Mouse (Mus musculus) forebrain, embryonic 16.5 days (tissue): ENCODE results near the gene Usp44. TPM values are rescaled to one million over a fixed set of nuclear protein-coding genes. Genes with fewer than 3 reads are reported as not detected.
"Not testable (repeated sequence)": the region's sequence is repeated elsewhere in the genome, so short reads cannot be mapped to it uniquely, and the experiment has no call there.

Experiments
- ATAC-seq: fragments of 200-750 bp; cut with Nextera tagmentation; 2 replicates; pipeline ENCODE4 v1.8.0; 2017; ENCODE audit warnings: mild to moderate bottlenecking, moderate library complexity
- H3K27ac ChIP-seq: fragments of 300-500 bp; sonication (generic); 2 replicates; pipeline ENCODE4 v1.5.1; 2014; ENCODE audit warnings: low read length, control low read depth
- H3K27me3 ChIP-seq: fragments of 300-500 bp; sonication (generic); replicated peaks from 2 replicates; pipeline ENCODE4 v1.6.1; 2014; ENCODE audit warnings: low read length; ENCODE audit not compliant: control insufficient read depth, insufficient read depth
- H3K36me3 ChIP-seq: fragments of 300-500 bp; sonication (generic); 2 replicates; pipeline ENCODE4 v1.6.1; 2014; ENCODE audit not compliant: control insufficient read depth, insufficient read depth
- H3K4me1 ChIP-seq: fragments of 300-500 bp; sonication (generic); replicated peaks from 2 replicates; pipeline ENCODE4 v1.6.1; 2014; ENCODE audit warnings: low read length; ENCODE audit not compliant: control insufficient read depth, insufficient read depth
- H3K4me2 ChIP-seq: fragments of 300-500 bp; sonication (generic); 2 replicates; pipeline ENCODE4 v1.6.1; 2014; ENCODE audit warnings: mild to moderate bottlenecking, low read length, control low read depth
- H3K4me3 ChIP-seq: fragments of 300-500 bp; sonication (generic); replicated peaks from 2 replicates; pipeline ENCODE4 v1.5.1; 2014; ENCODE audit warnings: mild to moderate bottlenecking, low read length, control low read depth
- H3K9ac ChIP-seq: fragments of 300-500 bp; sonication (generic); replicated peaks from 2 replicates; pipeline ENCODE4 v1.6.1; 2014; ENCODE audit warnings: low read depth, low read length, control low read depth
- H3K9me3 ChIP-seq: fragments of 300-500 bp; sonication (generic); 2 replicates; pipeline ENCODE4 v1.6.1; 2016; ENCODE audit warnings: low read length; ENCODE audit not compliant: control insufficient read depth
- WGBS: fragments of 180-500 bp; shearing (Covaris S2); extraction: QIAGEN DNeasy Blood & Tissue Kit; methylation state at CpG from one replicate; pipeline ENCODE4 v1.1.7; 2014; 5-methylcytosine and 5-hydroxymethylcytosine counted together
- polyA plus RNA-seq: library from polyadenylated mRNA; unstranded; fragments of >200 nt; fragmentation: Nextera tagmentation; extraction: Ambion mirVana; gene quantifications from 2 replicates; pipeline ENCODE4 v1.2.1, GENCODE M21; 2015

Usp44 gene
- polyA plus RNA-seq, 1 experiment from 2014 or later: 0.82 TPM

- no peak for ATAC-seq
- peak overlapping the region; percentile 54 for H3K9ac ChIP-seq
- no peak overlapping the region for H3K27ac ChIP-seq
- H3K4me2 ChIP-seq: peak overlapping the region; percentile 98
- peaks cover 27% of the 10 kb centered on the region for H3K27me3 ChIP-seq
- H3K9me3 ChIP-seq: no peaks in the 10 kb centered on the region
- peaks cover 21% of the 10 kb centered on the region for H3K4me1 ChIP-seq
- peak overlapping the region; percentile 71 for H3K4me3 ChIP-seq
- no peaks in the 10 kb centered on the region for H3K36me3 ChIP-seq
- 3% methylated on average over 13 of the region's 13 CpGs for WGBS
These were observed 3.0 kb downstream of the Usp44 start for GRCm38 (mm10) chr10:93834394-93834745.

DNA sequence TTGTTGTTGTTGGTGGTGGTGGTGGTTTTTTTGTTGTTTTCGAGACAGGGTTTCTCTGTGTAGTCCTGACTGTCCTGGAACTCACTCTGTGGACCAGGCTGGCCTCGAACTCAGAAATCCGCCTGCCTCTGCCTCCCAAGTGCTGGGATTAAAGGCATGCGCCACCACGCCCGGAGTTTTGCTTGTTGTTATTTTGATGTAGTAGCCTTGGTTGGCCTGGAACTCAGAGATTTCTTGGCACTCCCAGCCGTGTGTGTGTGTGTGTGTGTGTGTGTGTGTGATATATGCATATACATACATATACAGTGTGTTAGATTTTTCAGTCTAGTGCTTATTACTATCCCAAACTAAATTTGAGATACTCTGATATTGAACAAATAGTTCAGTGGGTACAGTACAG, 3.8 kb downstream of the Usp44 start:
- H3K9me3 ChIP-seq, H3K27ac ChIP-seq, H3K4me3 ChIP-seq, H3K4me2 ChIP-seq, ATAC-seq, H3K36me3 ChIP-seq, H3K9ac ChIP-seq: not testable (repeated sequence)
- peaks cover 21% of the 10 kb centered on the region for H3K4me1 ChIP-seq
- WGBS: 80% methylated on average over 7 of the region's 7 CpGs
- H3K27me3 ChIP-seq: peaks cover 27% of the 10 kb centered on the region

GRCm38 (mm10) chr10:93846706-93847105, 15.4 kb downstream of the Usp44 start:
- WGBS: 94% methylated on average over 13 of the region's 13 CpGs
- no peak for ATAC-seq

GRCm38 (mm10) chr10:93855126-93855525, 23.8 kb downstream of the Usp44 start:
- 93% methylated on average over 9 of the region's 9 CpGs for WGBS
- Histone ChIP-seq H3K27ac (no peak overlapping the region), H3K4me3 (no peak overlapping the region), H3K9me3 (no peaks in the 10 kb centered on the region), H3K27me3 (no peaks in the 10 kb centered on the region), H3K4me2 (no peak overlapping the region), H3K36me3 (peaks cover 5% of the 10 kb centered on the region; the same call in 1 of the 2 replicates), H3K9ac (no peak overlapping the region), H3K4me1 (no peaks in the 10 kb centered on the region)
- no peak for ATAC-seq

More at GRCm38 (mm10) chr10:93846706-93847105, 15.4 kb downstream of the Usp44 start:
- Histone ChIP-seq H3K27me3 (no peaks in the 10 kb centered on the region), H3K4me2 (no peak overlapping the region), H3K4me3 (no peak overlapping the region), H3K36me3 (no peaks in the 10 kb centered on the region), H3K9me3 (0 out of 2 replicates have a peak, but pooled peaks cover 7% of the 10 kb centered on the region), H3K27ac (no peak overlapping the region), H3K4me1 (no peaks in the 10 kb centered on the region), H3K9ac (no peak overlapping the region)

GRCm38 (mm10) chr10:93856095-93856494, 24.7 kb downstream of the Usp44 start:
- no peaks in the 10 kb centered on the region for H3K4me1 ChIP-seq
- no peak overlapping the region for H3K4me3 ChIP-seq
- ATAC-seq: no peak
- no peaks in the 10 kb centered on the region for H3K9me3 ChIP-seq
- H3K27me3 ChIP-seq: no peaks in the 10 kb centered on the region
- H3K4me2 ChIP-seq: no peak overlapping the region
- 93% methylated on average over 6 of the region's 6 CpGs for WGBS
- no peak overlapping the region for H3K27ac ChIP-seq
- H3K36me3 ChIP-seq: peaks cover 7% of the 10 kb centered on the region; the same call in 1 of the 2 replicates
- H3K9ac ChIP-seq: no peak overlapping the region

DNA sequence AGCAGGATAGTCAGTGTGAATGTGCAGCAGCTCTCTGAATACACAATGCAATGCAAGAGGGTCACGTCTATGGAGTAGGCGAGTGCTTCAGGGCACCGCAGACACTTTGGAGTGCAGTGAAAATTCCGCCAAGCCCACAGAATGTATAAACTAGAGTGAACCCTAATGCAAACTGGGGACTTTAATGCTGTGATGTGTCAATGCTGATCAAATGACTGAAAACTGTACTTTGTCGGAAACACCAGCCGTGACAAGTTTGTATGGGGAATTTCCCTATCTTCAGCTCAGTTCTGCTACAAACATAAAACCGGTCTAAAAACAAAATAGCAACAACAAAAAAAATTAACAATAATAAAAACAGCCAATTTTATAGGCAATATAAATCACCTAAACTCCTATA, 37.0 kb downstream of the Usp44 start:
- ATAC-seq: no peak
- H3K36me3 ChIP-seq: peaks cover 28% of the 10 kb centered on the region
- no peak overlapping the region for H3K4me3 ChIP-seq
- H3K9ac ChIP-seq: no peak overlapping the region
- H3K4me2 ChIP-seq: no peak overlapping the region
- H3K27me3 ChIP-seq: no peaks in the 10 kb centered on the region
- no peak overlapping the region for H3K27ac ChIP-seq
- H3K4me1 ChIP-seq: no peaks in the 10 kb centered on the region
- H3K9me3 ChIP-seq: no peaks in the 10 kb centered on the region
- 93% methylated on average over 7 of the region's 7 CpGs for WGBS

DNA sequence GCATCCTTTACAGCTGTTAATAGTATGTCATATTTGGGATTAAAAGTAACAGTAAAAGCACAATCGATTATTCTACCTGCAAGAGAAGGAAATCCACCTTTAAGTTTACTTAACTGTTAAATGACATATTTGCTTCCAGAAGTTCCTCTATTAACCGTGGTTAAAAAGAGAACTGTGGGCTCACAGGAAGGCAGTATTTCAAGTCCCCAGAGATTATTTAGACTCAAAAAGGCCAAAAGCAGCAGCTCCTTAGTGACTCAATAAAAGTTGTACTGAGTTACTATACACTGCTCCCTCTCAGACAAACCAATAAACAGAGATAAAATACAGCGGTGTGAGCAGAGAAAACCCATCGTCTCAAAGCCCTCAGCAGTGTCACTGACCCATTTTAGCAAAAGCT, 37.5 kb downstream of the Usp44 start:
- Histone ChIP-seq H3K4me2 (no peak overlapping the region), H3K9ac (no peak overlapping the region), H3K4me3 (no peak overlapping the region), H3K36me3 (peaks cover 29% of the 10 kb centered on the region), H3K4me1 (no peaks in the 10 kb centered on the region), H3K9me3 (no peaks in the 10 kb centered on the region), H3K27ac (no peak overlapping the region), H3K27me3 (no peaks in the 10 kb centered on the region)
- ATAC-seq: no peak
- 95% methylated on average over 4 of the region's 4 CpGs for WGBS

DNA sequence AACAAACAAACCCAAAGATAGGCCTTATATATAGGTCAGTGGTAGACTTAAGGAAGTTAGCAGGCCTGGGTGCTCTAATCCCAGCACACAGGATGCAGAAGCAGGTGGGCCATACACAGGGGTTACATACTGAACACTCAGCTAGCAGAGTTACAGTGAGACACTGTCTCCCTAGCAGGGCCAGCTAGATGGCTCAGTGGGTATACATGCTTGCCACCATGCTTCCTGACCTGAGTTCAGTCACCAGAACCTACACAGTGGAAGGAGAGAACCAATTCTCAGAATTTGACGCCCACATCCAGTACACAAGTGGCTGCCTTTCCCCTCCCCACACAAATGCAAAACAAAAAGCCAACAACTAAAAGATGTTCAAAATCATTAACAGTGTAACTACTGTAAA, 45.4 kb downstream of the Usp44 start:
- Histone ChIP-seq H3K4me1 (no peaks in the 10 kb centered on the region), H3K9ac (no peak overlapping the region), H3K27me3 (no peaks in the 10 kb centered on the region), H3K4me2 (no peak overlapping the region), H3K27ac (no peak overlapping the region), H3K9me3 (no peaks in the 10 kb centered on the region), H3K36me3 (peaks cover 16% of the 10 kb centered on the region), H3K4me3 (no peak overlapping the region)
- WGBS: 81% methylated on average over 1 of the region's 1 CpGs
- ATAC-seq: no peak

DNA sequence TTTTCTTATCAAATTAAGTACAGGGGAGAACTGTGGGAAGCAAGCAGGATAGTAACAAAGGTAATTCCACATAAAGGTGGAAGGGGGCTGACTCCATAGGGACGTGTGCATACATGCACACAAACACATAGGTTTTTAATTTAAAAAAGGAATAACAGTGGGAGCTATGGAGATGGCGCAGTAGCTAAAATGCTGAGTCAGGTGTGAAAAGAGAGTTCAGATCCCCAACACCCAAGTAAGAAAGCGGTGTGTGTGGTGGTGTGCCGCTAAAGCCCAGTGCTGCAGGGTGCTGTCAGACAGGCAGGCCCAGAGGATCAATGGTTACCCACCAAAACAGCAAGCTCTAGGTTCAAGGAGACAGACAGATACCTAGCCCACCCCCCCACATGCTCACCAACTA, 47.4 kb downstream of the Usp44 start:
- Histone ChIP-seq H3K4me2 (no peak overlapping the region), H3K9ac (no peak overlapping the region), H3K27ac (no peak overlapping the region), H3K9me3 (no peaks in the 10 kb centered on the region), H3K4me1 (no peaks in the 10 kb centered on the region), H3K36me3 (peaks cover 11% of the 10 kb centered on the region), H3K4me3 (no peak overlapping the region), H3K27me3 (no peaks in the 10 kb centered on the region)
- 91% methylated on average over 4 of the region's 4 CpGs for WGBS
- ATAC-seq: no peak

GRCm38 (mm10) chr10:93881918-93882317, 50.6 kb downstream of the Usp44 start:
- Histone ChIP-seq H3K4me1 (no peaks in the 10 kb centered on the region), H3K27ac (no peak overlapping the region), H3K9me3 (no peaks in the 10 kb centered on the region), H3K27me3 (no peaks in the 10 kb centered on the region), H3K36me3 (peaks cover 25% of the 10 kb centered on the region), H3K4me2 (no peak overlapping the region), H3K4me3 (no peak overlapping the region), H3K9ac (no peak overlapping the region)
- no peak for ATAC-seq
